Mouse (Mus musculus) T-cell, adult 66 days (primary cell): ENCODE data around the gene Pde6d. TPM values are rescaled to one million over a fixed set of nuclear protein-coding genes. Genes with fewer than 3 reads are reported as not detected.

ENCODE experiments used
- total RNA-seq, 2 experiments: library from RNA; stranded (reverse); gene quantifications; 3 replicates in 1 of 2; 4 replicates in 1 of 2; pipeline ENCODE4 v1.2.4; 2023

Pde6d gene
- 10 to 100 TPM; 21.2 to 21.4 TPM for total RNA-seq

GRCm38 (mm10) chr1:86582451-86583096, at the start of gene Pde6d, which contains the start of gene Cops7b:
TSS of gene Pde6d (minus strand) at chr1:86582629.
TSS of gene Cops7b (plus strand) at chr1:86582904.

GRCm38 (mm10) chr1:86526116-86526788, 56.2 kb downstream of the Pde6d start, which contains the start of gene Ptma:
TSS of gene Ptma (plus strand) at chr1:86526726.

Other genes with a start within 250 kb of the Pde6d start
- gene Ncl, start 223.2 kb downstream of the Pde6d start, total RNA-seq = 100 to 1,000 TPM; 482 to 558 TPM
- gene Nmur1, start 156.4 kb downstream of the Pde6d start, total RNA-seq = 1 to 10 TPM; 1.2 to 1.8 TPM
- not detected for gene Tex44, start 156.3 kb downstream of the Pde6d start, total RNA-seq
- 1,000 to 10,000 TPM; 1,254 to 1,333 TPM for gene Ptma, start 55.9 kb downstream of the Pde6d start, total RNA-seq
- 10 to 100 TPM; 12.2 to 14.0 TPM for gene Cops7b, start 275 bp upstream of the Pde6d start, total RNA-seq
- gene Nppc, start 87.9 kb upstream of the Pde6d start, total RNA-seq = not detected
- gene Dis3l2, start 121.2 kb upstream of the Pde6d start, total RNA-seq = 10 to 100 TPM; 25.9 to 26.3 TPM